Mouse (Mus musculus): ENCODE measurements around the gene Etl4. TPM values are rescaled to one million over a fixed set of nuclear protein-coding genes. Genes with fewer than 3 reads are reported as not detected.

Gene Etl4
- polyA plus RNA-seq, 1 experiment from 2014 or later, result 15.7 TPM

DNA sequence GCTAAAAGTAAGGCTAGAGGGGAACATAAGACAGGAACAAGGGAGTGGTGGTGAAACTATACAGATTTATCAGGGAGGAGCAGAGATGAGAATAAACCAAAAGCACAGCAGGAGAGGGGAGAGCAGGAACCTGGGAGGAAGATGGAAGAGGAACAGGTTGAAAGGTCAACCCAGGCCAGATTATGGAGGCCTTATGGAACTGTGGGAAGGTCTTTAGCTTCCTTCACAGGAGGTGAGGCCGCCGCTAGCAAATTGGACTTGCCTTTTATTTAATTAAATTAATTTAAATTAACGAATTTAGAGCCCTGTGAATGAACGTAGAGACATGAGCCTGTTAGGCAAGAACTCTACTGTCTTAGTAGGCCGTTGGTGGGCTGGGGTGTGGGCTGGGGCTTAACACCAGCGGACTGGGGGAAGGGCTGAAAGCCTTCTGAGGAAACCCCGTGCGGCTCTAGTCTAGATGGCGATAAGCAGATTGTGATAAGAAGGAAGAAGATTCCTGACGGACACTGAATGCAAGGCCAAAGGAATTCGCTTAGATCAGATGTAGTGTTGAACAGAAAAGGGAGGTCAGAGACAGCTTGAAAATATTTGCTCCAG, 612.2 kb downstream of the Etl4 start:
- no peak for DNase-seq (ENCODE audit: low spot score)
- Histone ChIP-seq H3K27me3 (replicated peaks; ENCODE audit: insufficient read depth, low read length) (no peaks in the 10 kb centered on the region), H3K27ac (ENCODE audit: low read length) (no peak overlapping the region), H3K36me3 (ENCODE audit: insufficient read depth, low read length) (no peaks in the 10 kb centered on the region), H3K9me3 (ENCODE audit: low read length) (no peaks in the 10 kb centered on the region), H3K4me2 (replicated peaks; ENCODE audit: low read depth, low read length) (peak overlapping the region; percentile 35), H3K4me3 (ENCODE audit: low read depth, low read length) (no peak overlapping the region), H3K4me1 (ENCODE audit: insufficient read depth, low read depth, low read length) (0 out of 2 replicates have a peak, but pooled peaks cover 4% of the 10 kb centered on the region), H3K9ac (replicated peaks; ENCODE audit: low read depth) (no peak overlapping the region)
- ATAC-seq, result no peak
- 38% methylated on average over 11 of the region's 11 CpGs for WGBS
- no peak for TF ChIP-seq EP300 (IDR thresholded peaks at IDR 0.05)
- TF ChIP-seq CTCF (IDR thresholded peaks at IDR 0.05), result no peak

DNA sequence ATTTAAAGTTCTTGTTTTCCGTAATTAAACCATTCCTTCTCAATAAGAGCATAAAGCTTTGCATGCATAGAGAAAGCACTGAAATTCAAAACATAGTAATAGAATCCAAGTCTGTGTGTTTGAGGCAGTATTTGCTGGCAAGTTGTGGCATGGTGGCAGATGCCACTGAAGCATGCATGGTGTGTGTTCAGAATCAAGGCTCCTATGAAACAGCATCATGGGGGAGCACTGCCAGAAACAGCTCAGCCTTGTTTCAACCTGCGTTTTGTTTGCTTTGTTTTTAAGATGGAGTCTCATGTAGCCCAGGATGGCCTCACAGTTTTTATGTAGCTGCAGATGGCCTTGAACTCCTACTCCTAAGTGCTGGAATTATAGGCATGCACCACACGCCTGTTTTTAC, 614.1 kb downstream of the Etl4 start:
- Histone ChIP-seq H3K9ac (replicated peaks; ENCODE audit: low read depth) (no peak overlapping the region), H3K4me2 (replicated peaks; ENCODE audit: low read depth, low read length) (no peak overlapping the region), H3K4me1 (ENCODE audit: insufficient read depth, low read depth, low read length) (0 out of 2 replicates have a peak, but pooled peaks cover 4% of the 10 kb centered on the region), H3K27ac (ENCODE audit: low read length) (no peak overlapping the region), H3K27me3 (replicated peaks; ENCODE audit: insufficient read depth, low read length) (no peaks in the 10 kb centered on the region), H3K36me3 (ENCODE audit: insufficient read depth, low read length) (no peaks in the 10 kb centered on the region), H3K9me3 (ENCODE audit: low read length) (no peaks in the 10 kb centered on the region), H3K4me3 (ENCODE audit: low read depth, low read length) (no peak overlapping the region)
- WGBS, result 81% methylated on average over 3 of the region's 3 CpGs
- DNase-seq (ENCODE audit: low spot score), result no peak
- no peak for TF ChIP-seq EP300 (IDR thresholded peaks at IDR 0.05)
- TF ChIP-seq CTCF (IDR thresholded peaks at IDR 0.05), result no peak
- no peak for ATAC-seq

DNA sequence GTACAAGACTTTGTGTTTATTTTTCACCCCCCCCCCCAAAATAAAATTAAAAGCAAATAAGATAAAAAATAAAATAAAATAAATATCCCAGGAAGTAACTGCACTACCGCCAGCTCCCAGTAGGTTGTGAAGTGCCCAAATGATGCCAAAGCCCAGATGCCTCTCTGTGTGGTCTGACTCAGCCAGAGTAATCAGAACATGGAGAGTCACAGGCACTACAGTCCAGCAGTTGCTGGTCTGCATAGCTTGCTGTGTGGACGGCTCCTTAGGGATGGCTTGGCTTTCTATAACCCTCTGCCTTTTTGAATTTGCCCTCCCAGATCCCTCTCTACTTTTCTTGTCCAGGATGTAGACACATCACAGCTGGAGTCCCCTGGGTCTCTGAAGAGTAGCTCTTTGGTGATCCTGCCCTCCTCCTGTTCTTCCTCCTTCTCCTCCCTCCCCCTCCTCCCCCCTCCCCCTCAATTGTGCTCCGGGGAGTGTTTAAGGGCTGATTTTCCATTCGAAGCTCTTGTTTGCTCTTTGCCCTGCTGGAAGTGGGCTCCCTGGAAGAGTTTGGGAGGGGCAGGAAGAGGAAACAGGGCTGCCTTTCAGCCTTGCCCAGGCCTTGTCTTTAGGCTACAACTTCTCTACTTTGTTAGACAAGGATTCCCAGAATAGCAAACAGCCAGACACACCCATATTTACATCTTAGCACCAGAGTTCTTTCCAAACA, 616.5 kb downstream of the Etl4 start:
- no peak overlapping the region for H3K9ac ChIP-seq (replicated peaks; ENCODE audit: low read depth)
- H3K4me1 ChIP-seq (ENCODE audit: insufficient read depth, low read depth, low read length), result no peaks in the 10 kb centered on the region
- WGBS, result 23% methylated on average over 4 of the region's 4 CpGs
- ATAC-seq, result peak; percentile 93
- DNase-seq (ENCODE audit: low spot score), result peak; percentile 86
- H3K27ac ChIP-seq (ENCODE audit: low read length), result peak overlapping the region; percentile 76
- H3K4me2 ChIP-seq (replicated peaks; ENCODE audit: low read depth, low read length), result no peak overlapping the region
- H3K9me3 ChIP-seq (ENCODE audit: low read length), result no peaks in the 10 kb centered on the region
- no peak overlapping the region for H3K4me3 ChIP-seq (ENCODE audit: low read depth, low read length)
- TF ChIP-seq CTCF (IDR thresholded peaks at IDR 0.05) (peak; percentile 67), EP300 (IDR thresholded peaks at IDR 0.05) (peak; percentile 89)
- 0 out of 2 replicates have a peak, but pooled peaks cover 2% of the 10 kb centered on the region for H3K36me3 ChIP-seq (ENCODE audit: insufficient read depth, low read length)
- H3K27me3 ChIP-seq (replicated peaks; ENCODE audit: insufficient read depth, low read length), result no peaks in the 10 kb centered on the region

DNA sequence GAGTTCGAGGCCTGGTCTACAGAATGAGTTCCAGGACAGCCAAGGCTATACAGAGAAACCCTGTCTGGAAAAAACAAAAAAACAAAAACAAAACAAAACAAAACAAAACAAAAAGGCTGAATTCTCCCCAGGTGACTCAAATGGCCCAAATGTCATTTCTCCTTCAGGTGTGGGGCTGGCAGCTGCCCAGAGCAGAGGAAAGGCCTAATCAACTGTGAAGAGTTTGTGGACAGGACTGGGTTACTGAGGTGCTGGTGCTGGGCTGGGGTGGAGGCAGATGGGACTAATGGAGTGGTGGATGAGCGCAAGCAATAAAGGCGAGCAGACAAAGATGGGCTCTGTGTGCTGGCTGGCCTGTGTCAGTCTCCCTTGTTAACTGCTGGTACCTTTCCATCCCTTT, 617.3 kb downstream of the Etl4 start:
- no peaks in the 10 kb centered on the region for H3K27me3 ChIP-seq (replicated peaks; ENCODE audit: insufficient read depth, low read length)
- no peaks in the 10 kb centered on the region for H3K4me1 ChIP-seq (ENCODE audit: insufficient read depth, low read depth, low read length)
- no peak overlapping the region for H3K4me2 ChIP-seq (replicated peaks; ENCODE audit: low read depth, low read length)
- 0 out of 2 replicates have a peak, but pooled peaks cover 2% of the 10 kb centered on the region for H3K36me3 ChIP-seq (ENCODE audit: insufficient read depth, low read length)
- no peaks in the 10 kb centered on the region for H3K9me3 ChIP-seq (ENCODE audit: low read length)
- no peak for TF ChIP-seq CTCF (IDR thresholded peaks at IDR 0.05)
- TF ChIP-seq EP300 (IDR thresholded peaks at IDR 0.05), result no peak
- DNase-seq (ENCODE audit: low spot score) (no peak), ATAC-seq (no peak)
- no peak overlapping the region for H3K9ac ChIP-seq (replicated peaks; ENCODE audit: low read depth)
- WGBS, result 95% methylated on average over 3 of the region's 3 CpGs
- no peak overlapping the region for H3K4me3 ChIP-seq (ENCODE audit: low read depth, low read length)
- H3K27ac ChIP-seq (ENCODE audit: low read length), result peak overlapping the region; percentile 76

DNA sequence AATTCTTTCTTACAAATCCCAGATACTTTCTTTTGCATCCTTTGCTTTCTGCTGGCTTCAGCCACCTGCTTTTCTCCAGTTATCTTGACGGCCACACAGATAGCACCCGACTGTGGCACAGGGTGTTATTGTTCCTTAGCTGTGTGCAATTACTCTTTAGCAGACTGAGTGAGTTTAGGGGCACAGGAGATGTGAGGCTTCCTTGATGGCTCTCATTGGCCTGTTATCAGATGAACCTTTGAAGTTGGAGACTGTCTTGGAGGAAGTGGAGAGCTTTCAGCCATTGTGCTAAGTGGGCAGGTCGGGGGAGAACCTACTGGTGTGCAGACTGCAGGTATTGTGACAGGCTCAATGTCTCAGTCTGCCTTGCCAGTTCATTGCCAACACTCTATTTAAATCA, 623.0 kb downstream of the Etl4 start:
- DNase-seq (ENCODE audit: low spot score), result no peak
- ATAC-seq, result no peak
- Histone ChIP-seq H3K4me3 (ENCODE audit: low read depth, low read length) (no peak overlapping the region), H3K27ac (ENCODE audit: low read length) (no peak overlapping the region), H3K4me1 (ENCODE audit: insufficient read depth, low read depth, low read length) (no peaks in the 10 kb centered on the region), H3K4me2 (replicated peaks; ENCODE audit: low read depth, low read length) (no peak overlapping the region), H3K9me3 (ENCODE audit: low read length) (no peaks in the 10 kb centered on the region), H3K9ac (replicated peaks; ENCODE audit: low read depth) (no peak overlapping the region), H3K36me3 (ENCODE audit: insufficient read depth, low read length) (0 out of 2 replicates have a peak, but pooled peaks cover 2% of the 10 kb centered on the region), H3K27me3 (replicated peaks; ENCODE audit: insufficient read depth, low read length) (no peaks in the 10 kb centered on the region)
- no peak for TF ChIP-seq CTCF (IDR thresholded peaks at IDR 0.05)
- no peak for TF ChIP-seq EP300 (IDR thresholded peaks at IDR 0.05)
- 29% methylated on average over 3 of the region's 3 CpGs for WGBS

DNA sequence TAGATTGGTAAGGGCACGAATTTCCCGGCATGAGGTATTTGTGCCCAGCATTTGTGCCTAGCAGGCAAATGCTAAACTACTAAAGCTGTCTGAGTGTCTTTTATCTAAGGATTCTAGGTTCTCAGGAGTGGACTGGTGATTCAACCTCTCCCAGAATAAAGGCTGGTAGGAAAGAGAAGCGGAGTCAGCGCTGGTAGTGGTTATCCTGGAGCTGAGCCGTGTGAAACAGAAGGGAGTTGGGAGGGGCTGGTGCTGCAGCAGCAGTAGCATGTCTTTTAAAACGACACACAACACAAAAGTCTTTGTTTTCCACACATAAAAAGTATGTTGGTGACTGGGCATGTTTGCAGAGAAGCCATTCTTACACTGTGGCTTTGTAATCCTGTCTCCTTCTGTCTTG, 628.2 kb downstream of the Etl4 start:
- no peak for ATAC-seq
- H3K4me1 ChIP-seq (ENCODE audit: insufficient read depth, low read depth, low read length), result no peaks in the 10 kb centered on the region
- H3K9me3 ChIP-seq (ENCODE audit: low read length), result no peaks in the 10 kb centered on the region
- no peak overlapping the region for H3K9ac ChIP-seq (replicated peaks; ENCODE audit: low read depth)
- H3K36me3 ChIP-seq (ENCODE audit: insufficient read depth, low read length), result no peaks in the 10 kb centered on the region
- H3K4me2 ChIP-seq (replicated peaks; ENCODE audit: low read depth, low read length), result no peak overlapping the region
- no peak for TF ChIP-seq EP300 (IDR thresholded peaks at IDR 0.05)
- TF ChIP-seq CTCF (IDR thresholded peaks at IDR 0.05), result no peak
- H3K27me3 ChIP-seq (replicated peaks; ENCODE audit: insufficient read depth, low read length), result no peaks in the 10 kb centered on the region
- no peak for DNase-seq (ENCODE audit: low spot score)
- H3K27ac ChIP-seq (ENCODE audit: low read length), result no peak overlapping the region
- no peak overlapping the region for H3K4me3 ChIP-seq (ENCODE audit: low read depth, low read length)
- 71% methylated on average over 6 of the region's 6 CpGs for WGBS

All from lung, postnatal 0 days (tissue).